Mouse (Mus musculus) G1E (cell line): ENCODE data around the gene Cyp17a1.

Experiments
- CTCF ChIP-seq: IDR thresholded peaks from 2 replicates; pipeline ENCODE4 v1.5.1; 2012; ENCODE audit warnings: low read depth, low read length, inconsistent platforms, mixed read lengths
- GATA2 ChIP-seq: IDR thresholded peaks from 2 replicates; pipeline ENCODE4 v1.6.1; 2012; ENCODE audit warnings: low read depth, low read length, inconsistent platforms, borderline replicate concordance
- TAL1 ChIP-seq: conservative IDR thresholded peaks from 2 replicates; pipeline ENCODE4 v1.6.1; 2012; ENCODE audit warnings: low read depth, low read length, inconsistent platforms, mixed read lengths

- TF ChIP-seq CTCF (no peak), TAL1 (no peak), GATA2 (no peak)
These were observed 41.3 kb downstream of the Cyp17a1 start for GRCm38 (mm10) chr19:46631637-46632036.
